Mouse (Mus musculus) gonadal fat pad, adult 2 months (tissue): Measurements from ENCODE around the gene Lenep. TPM values are rescaled to one million over a fixed set of nuclear protein-coding genes. Genes with fewer than 3 reads are reported as not detected.

Source experiments
- DNase-seq: peaks from one replicate; pipeline ENCODE4 v3.0.0-alpha.2; 2012; ENCODE audit warnings: low read depth
- polyA plus RNA-seq: library from polyadenylated mRNA; depleted of rRNA; stranded (reverse); fragments of >200 nt; gene quantifications from 2 replicates; pipeline ENCODE4 v1.2.3, GENCODE M21; 2012

The Lenep gene
- polyA plus RNA-seq, 1 experiment, result not detected

DNA sequence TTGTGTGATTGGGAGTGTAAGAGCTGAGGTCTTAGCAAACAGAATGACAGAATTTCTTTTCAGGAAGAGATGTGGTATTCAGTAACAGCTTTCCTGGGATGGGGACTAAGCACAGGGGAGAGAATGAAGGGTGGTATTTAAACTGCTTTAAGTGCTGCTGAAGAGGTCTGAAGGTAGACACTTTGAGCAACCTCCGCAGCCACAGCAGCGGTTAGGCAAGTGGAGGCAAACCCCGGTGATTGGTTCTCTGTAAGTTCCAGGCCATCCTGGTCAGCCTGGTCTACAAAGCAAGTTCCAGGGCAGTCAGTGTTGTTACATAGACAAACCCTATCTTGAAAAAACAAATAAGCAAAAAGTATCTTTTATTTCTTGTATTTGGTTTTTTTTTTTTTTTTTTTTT is 17.4 kb upstream of the Lenep start:
- DNase-seq, result no peak

- no peak for DNase-seq
Measured at GRCm38 (mm10) chr3:89419571-89419970, 17.0 kb upstream of the Lenep start.

GRCm38 (mm10) chr3:89418861-89419250 is 16.3 kb upstream of the Lenep start:
- no peak for DNase-seq

GRCm38 (mm10) chr3:89418170-89418860 is 15.7 kb upstream of the Lenep start, which contains the start of the genes Cks1b and Shc1:
Gene Cks1b (minus strand): TSS chr3:89418383.
Gene Shc1 (plus strand): TSS chr3:89418443.
- DNase-seq, result peak; percentile 97

DNA sequence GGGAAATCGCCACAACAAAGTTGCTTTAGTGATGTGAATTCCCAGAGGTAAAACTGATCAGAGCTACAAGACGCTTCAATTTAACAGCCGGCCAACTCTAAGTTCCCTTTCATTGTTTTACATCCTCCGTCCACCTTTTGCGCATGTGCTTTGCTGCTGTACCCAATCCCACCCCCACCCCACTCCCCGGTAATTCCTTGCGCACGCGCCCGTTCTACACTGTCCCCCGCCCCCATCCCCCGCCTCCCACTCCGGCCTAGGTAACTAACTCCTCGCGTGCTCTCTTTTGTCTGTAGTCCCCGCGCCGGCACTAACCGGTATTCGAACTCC is 15.2 kb upstream of the Lenep start:
- no peak for DNase-seq

GRCm38 (mm10) chr3:89417131-89417530 is 14.5 kb upstream of the Lenep start:
- no peak for DNase-seq

GRCm38 (mm10) chr3:89416158-89416557 is 13.6 kb upstream of the Lenep start:
- no peak for DNase-seq

GRCm38 (mm10) chr3:89411490-89412393 is 9.1 kb upstream of the Lenep start, which contains the start of gene Flad1:
Gene Flad1 (minus strand): TSS chr3:89411870.
- peak; percentile 100 for DNase-seq

DNA sequence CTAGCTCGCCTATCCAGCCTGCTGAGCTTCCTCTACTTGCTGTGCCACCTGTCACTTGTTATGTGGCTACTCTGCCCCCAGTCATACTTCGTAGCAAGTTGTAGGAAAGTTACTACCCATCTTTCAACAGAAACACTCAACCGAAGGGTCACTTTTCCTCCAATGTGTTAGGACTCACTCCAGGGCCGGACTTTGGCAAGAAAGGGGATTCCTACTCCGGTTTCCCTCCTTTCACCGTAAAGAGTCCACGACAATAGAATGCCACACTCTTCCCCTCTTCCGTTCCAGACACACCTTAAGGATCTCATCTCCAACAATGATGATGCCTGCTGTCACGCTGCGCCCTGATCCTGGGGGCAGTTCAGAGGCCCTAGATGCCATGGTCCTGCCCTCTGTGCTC is 8.3 kb upstream of the Lenep start:
- DNase-seq, result no peak

GRCm38 (mm10) chr3:89409701-89410100 is 7.1 kb upstream of the Lenep start:
- no peak for DNase-seq

GRCm38 (mm10) chr3:89408448-89408847 is 5.9 kb upstream of the Lenep start:
- DNase-seq, result no peak

- no peak for DNase-seq
Measured at GRCm38 (mm10) chr3:89406887-89407286, 4.3 kb upstream of the Lenep start.

DNA sequence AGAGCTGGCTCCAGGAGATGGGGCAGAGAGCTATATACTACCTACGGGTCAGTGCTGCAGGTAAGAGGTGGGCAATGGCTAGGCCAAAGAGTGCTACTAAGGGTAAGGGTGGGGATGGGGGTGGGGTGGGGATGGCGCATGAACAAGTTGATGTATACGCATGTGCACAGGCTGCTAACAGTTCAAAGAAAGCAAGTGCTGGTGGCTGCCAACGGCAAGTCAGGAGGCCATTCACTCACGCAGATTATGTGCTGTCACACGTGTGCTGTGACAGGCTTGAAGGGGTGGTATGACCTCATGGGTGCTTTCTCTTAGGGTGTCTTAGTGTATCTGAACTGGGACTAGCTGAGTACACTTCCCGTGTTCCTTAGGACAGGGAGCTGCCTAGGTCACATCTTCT is 1.3 kb downstream of the Lenep start:
- DNase-seq, result no peak

DNA sequence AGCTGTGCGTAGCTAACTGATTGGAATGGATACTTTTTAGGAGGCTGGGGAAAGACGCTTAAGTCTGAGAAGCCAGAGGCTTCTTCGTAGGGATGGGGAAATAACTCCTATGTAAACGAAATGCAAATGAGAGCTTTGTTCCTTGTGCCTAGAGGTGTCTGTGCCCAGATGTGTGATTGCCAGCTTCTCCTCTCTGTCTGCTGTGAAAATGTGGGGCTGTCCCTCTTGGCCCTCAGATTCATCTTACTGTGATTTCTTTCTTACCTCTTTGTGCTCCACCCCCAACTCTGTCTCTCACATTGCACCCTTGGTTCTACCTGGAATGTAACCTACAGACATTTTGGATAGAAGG is 6.0 kb downstream of the Lenep start:
- no peak for DNase-seq

DNA sequence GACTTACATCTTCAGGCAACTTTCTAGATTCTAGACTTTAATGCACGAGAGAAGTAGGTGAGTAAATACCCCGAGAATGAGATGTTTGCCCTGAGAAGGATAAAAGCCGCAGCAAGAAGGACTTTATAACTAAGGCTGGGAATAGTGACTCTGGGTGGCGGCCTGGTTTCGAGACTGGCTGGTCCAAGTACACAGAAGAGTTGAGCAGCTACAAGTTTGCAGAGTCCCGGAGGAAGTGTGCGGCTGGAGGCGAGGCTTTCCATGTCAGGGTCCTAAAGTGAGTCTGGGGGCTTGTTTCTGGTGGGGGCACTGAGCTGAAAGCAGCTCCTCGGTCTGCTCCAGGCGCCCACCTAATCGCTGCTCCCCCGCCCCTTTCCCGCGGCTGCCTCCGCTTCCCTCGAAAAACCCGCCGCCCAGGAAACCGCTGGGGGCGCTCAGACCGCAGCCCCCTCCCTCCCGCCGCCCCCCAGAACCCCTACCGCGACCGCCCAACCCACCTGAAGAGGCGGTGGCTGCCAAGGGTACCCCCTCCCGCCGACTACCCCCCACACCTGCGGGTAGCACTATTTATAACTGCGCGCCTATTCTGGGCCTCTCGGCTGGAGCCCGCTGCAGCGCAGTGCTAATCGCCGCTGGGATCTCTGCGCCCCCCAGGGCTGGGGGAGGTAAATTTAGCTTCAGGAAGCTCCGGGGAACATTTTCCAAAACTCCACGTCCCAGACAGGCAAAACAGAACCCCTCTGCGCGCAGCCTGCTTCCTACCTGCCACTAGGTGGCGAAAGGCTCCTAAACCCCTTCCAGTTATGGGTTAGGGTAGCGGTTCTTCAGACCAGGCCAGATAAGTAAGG is 6.6 kb downstream of the Lenep start:
- no peak for DNase-seq

DNA sequence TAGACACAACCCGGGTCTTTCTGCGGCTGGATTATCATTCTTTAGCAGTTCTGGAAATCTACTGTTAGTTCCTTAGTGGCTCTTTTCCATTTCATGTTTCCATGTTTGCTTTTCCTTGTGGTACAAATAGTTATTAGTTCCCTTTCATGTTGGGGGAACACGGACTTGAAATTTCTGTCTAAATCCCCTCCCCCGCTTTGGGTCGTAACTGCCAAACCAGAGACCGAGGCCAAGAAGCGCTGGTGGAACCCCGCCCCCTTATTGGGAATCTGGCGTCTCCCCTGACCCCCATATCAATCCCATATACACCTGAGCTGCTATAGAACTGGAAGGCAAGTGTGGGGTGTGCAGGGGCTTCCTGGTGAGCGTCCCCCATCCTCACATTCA is 7.2 kb downstream of the Lenep start:
- DNase-seq, result no peak

- no peak for DNase-seq
Measured at GRCm38 (mm10) chr3:89394894-89395256, 7.7 kb downstream of the Lenep start.

DNA sequence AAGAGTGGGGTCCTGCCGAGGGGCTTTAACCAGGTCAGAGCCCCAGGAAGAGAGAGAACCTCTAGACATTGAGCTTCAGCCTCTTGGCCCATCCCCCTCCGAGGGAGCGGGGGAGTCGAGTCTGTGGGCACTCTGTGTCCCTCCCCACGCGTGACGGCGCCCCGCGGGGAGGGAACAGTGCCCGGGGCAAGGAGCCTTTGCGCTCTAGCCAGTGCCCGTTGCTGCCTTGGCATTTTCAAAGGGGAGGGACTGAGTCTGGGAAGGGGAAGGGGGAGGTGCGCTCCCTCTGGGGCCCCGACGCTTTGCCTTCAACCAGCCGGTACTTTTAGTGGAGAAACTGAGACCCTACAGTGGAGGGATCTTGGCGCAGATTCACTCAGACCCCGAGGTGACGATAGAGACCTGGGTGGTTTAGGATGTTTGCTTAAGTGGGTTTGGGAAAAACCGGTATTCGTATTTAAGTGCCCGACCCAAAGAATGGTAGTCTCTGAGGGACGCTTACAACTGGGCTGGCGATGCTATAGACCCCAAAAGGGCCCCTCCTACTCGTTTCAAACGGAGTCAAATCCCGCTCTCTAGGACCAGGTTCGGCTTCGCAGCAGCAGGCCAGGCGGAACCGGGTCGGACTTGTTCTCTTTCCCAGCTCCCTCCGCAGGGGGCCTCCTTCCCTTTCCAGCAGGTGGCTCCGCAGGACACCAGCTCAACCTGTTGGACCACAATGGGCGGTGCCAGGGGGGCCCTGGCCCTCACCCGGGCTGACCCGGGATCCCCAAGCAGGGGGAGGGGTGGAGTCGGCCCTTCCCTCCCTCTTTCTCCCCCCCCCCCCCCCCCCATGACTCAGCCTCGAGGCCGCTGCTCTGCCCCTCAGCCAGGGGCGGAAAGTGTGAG is 8.3 kb downstream of the Lenep start, which contains the start of gene Zbtb7b:
Gene Zbtb7b, minus strand, starts transcription at position 771 of the 888 bp plus-strand sequence.
- no peak for DNase-seq

GRCm38 (mm10) chr3:89393605-89394004 is 9.0 kb downstream of the Lenep start:
- DNase-seq, result no peak

DNA sequence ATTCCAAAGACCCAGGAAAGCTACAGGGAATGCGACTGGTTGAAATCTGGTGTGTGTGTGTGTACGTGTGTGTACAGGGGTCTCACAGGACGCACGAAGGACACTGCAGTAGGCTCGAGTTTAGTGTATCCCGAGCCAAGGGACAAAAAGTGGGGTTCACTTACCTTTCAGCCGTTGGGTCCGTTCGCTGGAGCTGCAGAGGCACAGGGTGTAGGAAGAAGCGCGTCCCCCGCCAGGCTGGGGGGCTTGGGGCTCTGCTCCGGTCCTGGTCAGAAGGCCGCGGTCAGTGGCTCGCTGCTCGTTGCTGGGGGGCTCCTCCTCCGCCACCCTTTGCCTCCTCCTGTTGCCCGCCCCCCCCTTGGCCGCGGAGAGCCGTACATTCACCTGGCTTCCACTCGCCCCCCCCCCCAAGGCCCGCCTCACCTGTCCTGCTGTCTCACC is 9.7 kb downstream of the Lenep start:
- DNase-seq, result no peak
